Mouse (Mus musculus): ENCODE measurements around the gene Sprr2h. TPM values are rescaled to one million over a fixed set of nuclear protein-coding genes. Genes with fewer than 3 reads are reported as not detected.

The Sprr2h gene
- polyA plus RNA-seq (2014; fragmentation: Nextera tagmentation; extraction: Ambion mirVana), result not detected in 2 replicates

- ATAC-seq (replicated peaks; ENCODE audit: insufficient number of reproducible peaks, low FRiP score, low TSS enrichment), result no peak
- no peaks in the 10 kb centered on the region for H3K36me3 ChIP-seq (ENCODE audit: control insufficient read depth, insufficient read depth, low read length)
- H3K9ac ChIP-seq (ENCODE audit: low read depth, low read length), result no peak within 1 kb of the TSS
- WGBS (ENCODE audit: insufficient replicate concordance), result 66% methylated on average over 1 of the region's 1 CpGs
- H3K4me2 ChIP-seq, result no peak within 1 kb of the TSS
- H3K4me3 ChIP-seq (ENCODE audit: low read depth, low read length), result no peak within 1 kb of the TSS
- H3K9me3 ChIP-seq (replicated peaks; ENCODE audit: control insufficient read depth, low read length), result no peaks in the 10 kb centered on the region
- no peaks in the 10 kb centered on the region for H3K27me3 ChIP-seq (ENCODE audit: control insufficient read depth, insufficient read depth, low read length)
- H3K4me1 ChIP-seq (ENCODE audit: control insufficient read depth, insufficient read depth, low read length), result no peaks in the 10 kb centered on the region
- no peak within 1 kb of the TSS for H3K27ac ChIP-seq (ENCODE audit: low read depth, low read length)
Measured at GRCm38 (mm10) chr3:92385385-92385784, at the start of gene Sprr2h. Gene Sprr2h (plus strand): TSS chr3:92385685.

GRCm38 (mm10) chr3:92336278-92336677, 49.2 kb upstream of the Sprr2h start:
- no peak overlapping the region for H3K4me3 ChIP-seq (ENCODE audit: low read depth, low read length)
- no peak overlapping the region for H3K4me2 ChIP-seq
- H3K27me3 ChIP-seq (ENCODE audit: control insufficient read depth, insufficient read depth, low read length), result no peaks in the 10 kb centered on the region
- no peaks in the 10 kb centered on the region for H3K9me3 ChIP-seq (replicated peaks; ENCODE audit: control insufficient read depth, low read length)
- 82% methylated on average over 1 of the region's 1 CpGs for WGBS (ENCODE audit: insufficient replicate concordance)
- H3K4me1 ChIP-seq (ENCODE audit: control insufficient read depth, insufficient read depth, low read length), result no peaks in the 10 kb centered on the region
- no peak overlapping the region for H3K27ac ChIP-seq (ENCODE audit: low read depth, low read length)
- no peak overlapping the region for H3K9ac ChIP-seq (ENCODE audit: low read depth, low read length)
- ATAC-seq (replicated peaks; ENCODE audit: insufficient number of reproducible peaks, low FRiP score, low TSS enrichment), result no peak
- no peaks in the 10 kb centered on the region for H3K36me3 ChIP-seq (ENCODE audit: control insufficient read depth, insufficient read depth, low read length)

DNA sequence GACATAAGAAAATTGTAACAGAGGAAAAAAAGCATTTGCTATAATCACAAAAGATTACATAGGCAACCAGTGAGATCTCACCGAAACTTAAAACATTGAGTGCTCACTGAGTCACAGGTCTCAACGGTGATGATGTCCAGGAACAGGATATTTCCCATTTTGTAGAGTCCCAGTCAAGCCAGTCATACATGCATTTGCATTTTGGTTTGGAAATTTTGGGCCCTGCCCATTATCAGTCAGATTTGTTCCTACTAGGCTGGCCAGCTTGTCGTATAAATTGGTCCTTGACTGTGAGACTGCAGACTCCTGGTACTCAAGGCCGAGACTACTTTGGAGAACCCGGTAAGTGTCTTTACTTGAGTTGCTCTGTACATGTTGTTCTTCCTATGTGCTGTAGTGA, 46.6 kb upstream of the Sprr2h start, which contains the start of gene Sprr2d:
Sprr2d (plus strand) TSS at position 301 of the 400 bp plus-strand sequence.
- ATAC-seq (replicated peaks; ENCODE audit: insufficient number of reproducible peaks, low FRiP score, low TSS enrichment), result no peak
- H3K4me1 ChIP-seq (ENCODE audit: control insufficient read depth, insufficient read depth, low read length), result no peaks in the 10 kb centered on the region
- no peaks in the 10 kb centered on the region for H3K9me3 ChIP-seq (replicated peaks; ENCODE audit: control insufficient read depth, low read length)
- H3K27me3 ChIP-seq (ENCODE audit: control insufficient read depth, insufficient read depth, low read length), result no peaks in the 10 kb centered on the region
- no peak within 1 kb of the TSS for H3K27ac ChIP-seq (ENCODE audit: low read depth, low read length)
- 88% methylated on average over 5 of the region's 5 CpGs for WGBS (ENCODE audit: insufficient replicate concordance)
- H3K36me3 ChIP-seq (ENCODE audit: control insufficient read depth, insufficient read depth, low read length), result no peaks in the 10 kb centered on the region
- no peak within 1 kb of the TSS for H3K4me3 ChIP-seq (ENCODE audit: low read depth, low read length)
- H3K4me2 ChIP-seq, result no peak within 1 kb of the TSS
- no peak within 1 kb of the TSS for H3K9ac ChIP-seq (ENCODE audit: low read depth, low read length)

- Histone ChIP-seq H3K4me3 (ENCODE audit: low read depth, low read length) (no peak within 1 kb of the TSS), H3K27me3 (ENCODE audit: control insufficient read depth, insufficient read depth, low read length) (no peaks in the 10 kb centered on the region), H3K27ac (ENCODE audit: low read depth, low read length) (no peak within 1 kb of the TSS), H3K4me2 (no peak within 1 kb of the TSS), H3K4me1 (ENCODE audit: control insufficient read depth, insufficient read depth, low read length) (no peaks in the 10 kb centered on the region), H3K9ac (ENCODE audit: low read depth, low read length) (no peak within 1 kb of the TSS), H3K36me3 (ENCODE audit: control insufficient read depth, insufficient read depth, low read length) (no peaks in the 10 kb centered on the region), H3K9me3 (replicated peaks; ENCODE audit: control insufficient read depth, low read length) (no peaks in the 10 kb centered on the region)
- ATAC-seq (replicated peaks; ENCODE audit: insufficient number of reproducible peaks, low FRiP score, low TSS enrichment), result no peak
- 77% methylated on average over 2 of the region's 2 CpGs for WGBS (ENCODE audit: insufficient replicate concordance)
Measured at GRCm38 (mm10) chr3:92351843-92352242, 33.6 kb upstream of the Sprr2h start, which contains the start of gene Sprr2e. Gene Sprr2e (plus strand): TSS chr3:92352143.

DNA sequence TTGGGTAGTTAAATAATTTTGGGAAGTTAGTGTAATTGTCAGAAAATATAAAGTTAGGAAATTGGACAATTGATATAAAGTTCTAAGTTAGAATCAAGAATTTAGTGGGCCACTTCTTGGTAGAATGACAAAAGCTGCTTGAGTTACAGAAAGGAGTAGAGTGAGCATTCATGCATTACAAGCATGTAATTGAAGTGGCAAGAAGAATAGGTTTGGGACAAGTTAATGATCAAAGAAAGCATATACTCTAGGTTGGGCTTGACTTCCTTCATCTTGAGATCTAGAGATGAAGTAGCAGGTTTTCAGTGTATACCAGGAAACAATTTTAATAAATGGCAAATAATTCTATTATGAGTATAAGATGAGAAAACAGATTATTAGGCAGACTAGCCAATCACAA, 23.9 kb upstream of the Sprr2h start:
- Histone ChIP-seq H3K9me3 (replicated peaks; ENCODE audit: control insufficient read depth, low read length) (no peaks in the 10 kb centered on the region), H3K4me1 (ENCODE audit: control insufficient read depth, insufficient read depth, low read length) (no peaks in the 10 kb centered on the region), H3K4me3 (ENCODE audit: low read depth, low read length) (no peak overlapping the region), H3K36me3 (ENCODE audit: control insufficient read depth, insufficient read depth, low read length) (no peaks in the 10 kb centered on the region), H3K27me3 (ENCODE audit: control insufficient read depth, insufficient read depth, low read length) (no peaks in the 10 kb centered on the region), H3K9ac (ENCODE audit: low read depth, low read length) (no peak overlapping the region), H3K27ac (ENCODE audit: low read depth, low read length) (no peak overlapping the region), H3K4me2 (no peak overlapping the region)
- no peak for ATAC-seq (replicated peaks; ENCODE audit: insufficient number of reproducible peaks, low FRiP score, low TSS enrichment)

GRCm38 (mm10) chr3:92364887-92365286, 20.6 kb upstream of the Sprr2h start, which contains the start of gene Sprr2f:
Gene Sprr2f (plus strand): TSS chr3:92365187.
- Histone ChIP-seq H3K9me3 (replicated peaks; ENCODE audit: control insufficient read depth, low read length) (no peaks in the 10 kb centered on the region), H3K4me2 (no peak within 1 kb of the TSS), H3K4me3 (ENCODE audit: low read depth, low read length) (no peak within 1 kb of the TSS), H3K27me3 (ENCODE audit: control insufficient read depth, insufficient read depth, low read length) (no peaks in the 10 kb centered on the region), H3K4me1 (ENCODE audit: control insufficient read depth, insufficient read depth, low read length) (no peaks in the 10 kb centered on the region), H3K36me3 (ENCODE audit: control insufficient read depth, insufficient read depth, low read length) (no peaks in the 10 kb centered on the region), H3K27ac (ENCODE audit: low read depth, low read length) (no peak within 1 kb of the TSS), H3K9ac (ENCODE audit: low read depth, low read length) (no peak within 1 kb of the TSS)
- ATAC-seq (replicated peaks; ENCODE audit: insufficient number of reproducible peaks, low FRiP score, low TSS enrichment), result no peak
- 53% methylated on average over 3 of the region's 3 CpGs for WGBS (ENCODE audit: insufficient replicate concordance)

DNA sequence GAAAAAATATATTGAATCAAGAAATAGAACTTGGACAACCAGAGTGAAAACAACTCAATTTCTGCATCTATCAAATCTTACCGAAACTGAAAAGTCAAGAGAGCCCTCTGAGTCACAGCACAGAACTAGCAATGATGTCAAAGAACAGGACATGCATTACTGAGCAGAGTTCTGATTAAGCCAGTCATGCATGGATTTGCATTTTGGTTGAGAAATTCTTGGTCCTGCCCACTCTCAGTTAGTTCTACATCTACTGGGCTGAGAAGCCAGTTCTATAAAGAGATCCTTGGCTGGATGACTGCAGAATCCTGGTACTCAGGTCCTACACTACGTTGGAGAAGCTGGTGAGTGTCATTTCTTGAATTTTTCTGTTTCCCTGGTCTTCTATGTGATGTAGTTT, 11.9 kb upstream of the Sprr2h start:
- ATAC-seq (replicated peaks; ENCODE audit: insufficient number of reproducible peaks, low FRiP score, low TSS enrichment), result no peak
- WGBS (ENCODE audit: insufficient replicate concordance), result 73% methylated on average over 2 of the region's 2 CpGs

DNA sequence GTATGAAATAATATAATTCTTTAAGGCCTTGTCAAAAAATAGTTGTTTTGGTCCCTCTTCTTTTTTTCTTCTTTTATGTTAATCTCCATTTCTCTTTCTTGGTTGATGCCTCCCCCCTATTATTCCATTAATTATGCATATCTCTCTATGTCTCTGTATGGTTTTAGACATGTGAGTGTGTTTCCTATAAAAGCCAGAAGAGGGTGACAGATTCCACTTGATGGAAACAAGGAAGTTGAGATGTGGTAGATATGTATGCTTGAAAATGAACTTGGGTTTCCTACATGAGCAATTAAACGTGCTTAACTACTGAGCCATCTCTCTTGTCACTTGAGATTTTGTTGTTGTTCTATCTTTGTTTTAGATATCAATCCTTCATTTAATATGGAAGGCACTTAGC, 8.8 kb downstream of the Sprr2h start:
- Histone ChIP-seq H3K4me1 (ENCODE audit: control insufficient read depth, insufficient read depth, low read length) (no peaks in the 10 kb centered on the region), H3K27me3 (ENCODE audit: control insufficient read depth, insufficient read depth, low read length) (no peaks in the 10 kb centered on the region), H3K36me3 (ENCODE audit: control insufficient read depth, insufficient read depth, low read length) (no peaks in the 10 kb centered on the region), H3K27ac (ENCODE audit: low read depth, low read length) (no peak overlapping the region), H3K9ac (ENCODE audit: low read depth, low read length) (no peak overlapping the region), H3K4me2 (no peak overlapping the region), H3K9me3 (replicated peaks; ENCODE audit: control insufficient read depth, low read length) (no peaks in the 10 kb centered on the region), H3K4me3 (ENCODE audit: low read depth, low read length) (no peak overlapping the region)
- ATAC-seq (replicated peaks; ENCODE audit: insufficient number of reproducible peaks, low FRiP score, low TSS enrichment), result no peak
- 55% methylated on average over 1 of the region's 1 CpGs for WGBS (ENCODE audit: insufficient replicate concordance)

More for the DNA sequence above, 11.9 kb upstream of the Sprr2h start:
- H3K27me3 ChIP-seq (ENCODE audit: control insufficient read depth, insufficient read depth, low read length), result no peaks in the 10 kb centered on the region
- no peak overlapping the region for H3K9ac ChIP-seq (ENCODE audit: low read depth, low read length)
- no peaks in the 10 kb centered on the region for H3K9me3 ChIP-seq (replicated peaks; ENCODE audit: control insufficient read depth, low read length)
- no peak overlapping the region for H3K4me3 ChIP-seq (ENCODE audit: low read depth, low read length)
- H3K4me2 ChIP-seq, result no peak overlapping the region
- no peaks in the 10 kb centered on the region for H3K4me1 ChIP-seq (ENCODE audit: control insufficient read depth, insufficient read depth, low read length)
- no peaks in the 10 kb centered on the region for H3K36me3 ChIP-seq (ENCODE audit: control insufficient read depth, insufficient read depth, low read length)
- H3K27ac ChIP-seq (ENCODE audit: low read depth, low read length), result no peak overlapping the region

- no peaks in the 10 kb centered on the region for H3K36me3 ChIP-seq (ENCODE audit: control insufficient read depth, insufficient read depth, low read length)
- ATAC-seq (replicated peaks; ENCODE audit: insufficient number of reproducible peaks, low FRiP score, low TSS enrichment), result no peak
- H3K27ac ChIP-seq (ENCODE audit: low read depth, low read length), result no peak within 1 kb of the TSS
- no peak within 1 kb of the TSS for H3K4me3 ChIP-seq (ENCODE audit: low read depth, low read length)
- WGBS (ENCODE audit: insufficient replicate concordance), result 81% methylated on average over 2 of the region's 2 CpGs
- no peaks in the 10 kb centered on the region for H3K4me1 ChIP-seq (ENCODE audit: control insufficient read depth, insufficient read depth, low read length)
- H3K4me2 ChIP-seq, result no peak within 1 kb of the TSS
- no peaks in the 10 kb centered on the region for H3K9me3 ChIP-seq (replicated peaks; ENCODE audit: control insufficient read depth, low read length)
- H3K9ac ChIP-seq (ENCODE audit: low read depth, low read length), result no peak within 1 kb of the TSS
- no peaks in the 10 kb centered on the region for H3K27me3 ChIP-seq (ENCODE audit: control insufficient read depth, insufficient read depth, low read length)
Measured at GRCm38 (mm10) chr3:92407691-92408090, 22.2 kb downstream of the Sprr2h start, which contains the start of gene Sprr2i. Gene Sprr2i (plus strand): TSS chr3:92407991.
